Mouse (Mus musculus) forebrain, embryonic 14.5 days (tissue): ENCODE results near the gene Tyk2. TPM values are rescaled to one million over a fixed set of nuclear protein-coding genes. Genes with fewer than 3 reads are reported as not detected.

Experiments
- ATAC-seq: fragments of 200-750 bp; cut with Nextera tagmentation; 2 replicates; pipeline ENCODE4 v1.8.0; 2017; ENCODE audit warnings: mild to moderate bottlenecking, moderate library complexity
- DNase-seq: peaks from one replicate; pipeline ENCODE4 v3.0.0-alpha.2; 2015; ENCODE audit warnings: low spot score
- H3K27ac ChIP-seq: fragments of 300-500 bp; sonication (generic); 2 replicates; pipeline ENCODE4 v1.5.1; 2014; ENCODE audit warnings: low read depth, mild to moderate bottlenecking, control low read depth, low read length, moderate library complexity
- H3K27me3 ChIP-seq: fragments of 300-500 bp; sonication (generic); replicated peaks from 2 replicates; pipeline ENCODE4 v1.6.1; 2014; ENCODE audit warnings: low read length, control low read depth, mixed read lengths; ENCODE audit not compliant: control insufficient read depth, insufficient read depth
- H3K36me3 ChIP-seq: fragments of 300-500 bp; sonication (generic); 2 replicates; pipeline ENCODE4 v1.6.1; 2014; ENCODE audit warnings: low read length, control low read depth; ENCODE audit not compliant: control insufficient read depth, insufficient read depth
- H3K4me1 ChIP-seq: fragments of 300-500 bp; sonication (generic); 2 replicates; pipeline ENCODE4 v1.6.1; 2014; ENCODE audit warnings: antibody characterized with exemption, low read length, control low read depth; ENCODE audit not compliant: control insufficient read depth, insufficient read depth
- H3K4me2 ChIP-seq: fragments of 300-500 bp; sonication (generic); 2 replicates; pipeline ENCODE4 v1.6.1; 2014; ENCODE audit warnings: mild to moderate bottlenecking, control low read depth, low read length
- H3K4me3 ChIP-seq: fragments of 300-500 bp; sonication (generic); 2 replicates; pipeline ENCODE4 v1.5.1; 2014; ENCODE audit warnings: low read depth, low read length, control low read depth
- H3K9ac ChIP-seq: fragments of 300-500 bp; sonication (generic); 2 replicates; pipeline ENCODE4 v1.6.1; 2014; ENCODE audit warnings: mild to moderate bottlenecking, low read length, control low read depth, moderate library complexity
- H3K9me3 ChIP-seq: fragments of 300-500 bp; sonication (generic); replicated peaks from 2 replicates; pipeline ENCODE4 v1.6.1; 2016; ENCODE audit warnings: low read length, control low read depth, mixed read lengths; ENCODE audit not compliant: control insufficient read depth
- WGBS: fragments of 180-500 bp; shearing (Covaris S2); extraction: QIAGEN DNeasy Blood & Tissue Kit; methylation state at CpG from one replicate; pipeline ENCODE4 v1.1.7; 2014; 5-methylcytosine and 5-hydroxymethylcytosine counted together
- polyA plus RNA-seq: library from polyadenylated mRNA; unstranded; fragments of >200 nt; fragmentation: Nextera tagmentation; extraction: Ambion mirVana; gene quantifications from 2 replicates; pipeline ENCODE4 v1.2.1, GENCODE M21; 2014

The Tyk2 gene
- polyA plus RNA-seq, 1 experiment from 2014 or later, result 5.0 TPM

- Histone ChIP-seq H3K4me1 (no peaks in the 10 kb centered on the region), H3K4me2 (no peak overlapping the region), H3K4me3 (no peak overlapping the region), H3K36me3 (peaks cover 25% of the 10 kb centered on the region), H3K9me3 (no peaks in the 10 kb centered on the region), H3K27me3 (no peaks in the 10 kb centered on the region), H3K9ac (no peak overlapping the region), H3K27ac (no peak overlapping the region)
- no peak for DNase-seq
- ATAC-seq, result no peak
- 88% methylated on average over 9 of the region's 9 CpGs for WGBS
Observed at GRCm38 (mm10) chr9:21125502-21126258, 5.4 kb downstream of the Tyk2 start.

- DNase-seq, result no peak
- Histone ChIP-seq H3K36me3 (peaks cover 34% of the 10 kb centered on the region), H3K9ac (no peak overlapping the region), H3K27me3 (no peaks in the 10 kb centered on the region), H3K4me3 (no peak overlapping the region), H3K9me3 (no peaks in the 10 kb centered on the region), H3K4me2 (no peak overlapping the region), H3K27ac (no peak overlapping the region), H3K4me1 (no peaks in the 10 kb centered on the region)
- ATAC-seq, result no peak
- WGBS, result 83% methylated on average over 5 of the region's 5 CpGs
Observed at GRCm38 (mm10) chr9:21124837-21125236, 6.2 kb downstream of the Tyk2 start.

- 94% methylated on average over 16 of the region's 16 CpGs for WGBS
- DNase-seq, result no peak
- Histone ChIP-seq H3K4me1 (no peaks in the 10 kb centered on the region), H3K36me3 (peaks cover 31% of the 10 kb centered on the region), H3K9ac (no peak overlapping the region), H3K27me3 (no peaks in the 10 kb centered on the region), H3K4me3 (no peak overlapping the region), H3K4me2 (no peak overlapping the region), H3K9me3 (no peaks in the 10 kb centered on the region), H3K27ac (no peak overlapping the region)
- no peak for ATAC-seq
Observed at GRCm38 (mm10) chr9:21121483-21121882, 9.6 kb downstream of the Tyk2 start.

GRCm38 (mm10) chr9:21117073-21117472 lies 14.0 kb downstream of the Tyk2 start:
- ATAC-seq (no peak), DNase-seq (no peak)
- no peak overlapping the region for H3K4me3 ChIP-seq
- peaks cover 13% of the 10 kb centered on the region for H3K36me3 ChIP-seq
- no peaks in the 10 kb centered on the region for H3K9me3 ChIP-seq
- no peak overlapping the region for H3K9ac ChIP-seq
- H3K27ac ChIP-seq, result no peak overlapping the region
- H3K4me2 ChIP-seq, result no peak overlapping the region
- H3K4me1 ChIP-seq, result no peaks in the 10 kb centered on the region
- H3K27me3 ChIP-seq, result no peaks in the 10 kb centered on the region
- 81% methylated on average over 6 of the region's 6 CpGs for whole genome bisulfite sequencing

GRCm38 (mm10) chr9:21115105-21115504 lies 15.9 kb downstream of the Tyk2 start:
- H3K36me3 ChIP-seq, result peaks cover 4% of the 10 kb centered on the region
- no peak overlapping the region for H3K27ac ChIP-seq
- DNase-seq (no peak), ATAC-seq (no peak)
- H3K27me3 ChIP-seq, result no peaks in the 10 kb centered on the region
- no peaks in the 10 kb centered on the region for H3K9me3 ChIP-seq
- H3K4me2 ChIP-seq, result no peak overlapping the region
- no peak overlapping the region for H3K4me3 ChIP-seq
- H3K9ac ChIP-seq, result no peak overlapping the region
- 83% methylated on average over 8 of the region's 8 CpGs for WGBS
- H3K4me1 ChIP-seq, result no peaks in the 10 kb centered on the region

- ATAC-seq (no peak), DNase-seq (no peak)
- Histone ChIP-seq H3K4me3 (no peak overlapping the region), H3K9me3 (no peaks in the 10 kb centered on the region), H3K4me2 (no peak overlapping the region), H3K4me1 (no peaks in the 10 kb centered on the region), H3K27ac (no peak overlapping the region), H3K27me3 (no peaks in the 10 kb centered on the region), H3K36me3 (no peaks in the 10 kb centered on the region), H3K9ac (no peak overlapping the region)
- 88% methylated on average over 7 of the region's 7 CpGs for WGBS
Observed at GRCm38 (mm10) chr9:21114190-21114589, 16.9 kb downstream of the Tyk2 start.

- H3K9ac ChIP-seq, result no peak overlapping the region
- H3K4me2 ChIP-seq, result no peak overlapping the region
- no peak overlapping the region for H3K27ac ChIP-seq
- DNase-seq, result no peak
- H3K27me3 ChIP-seq, result no peaks in the 10 kb centered on the region
- no peak for ATAC-seq
- H3K4me3 ChIP-seq, result no peak overlapping the region
- no peaks in the 10 kb centered on the region for H3K4me1 ChIP-seq
- H3K36me3 ChIP-seq, result no peaks in the 10 kb centered on the region
- H3K9me3 ChIP-seq, result no peaks in the 10 kb centered on the region
- WGBS, result 91% methylated on average over 6 of the region's 6 CpGs
Observed at GRCm38 (mm10) chr9:21113751-21114150, 17.3 kb downstream of the Tyk2 start.

GRCm38 (mm10) chr9:21107607-21108237 lies 23.3 kb downstream of the Tyk2 start:
- H3K4me1 ChIP-seq, result no peaks in the 10 kb centered on the region
- H3K4me3 ChIP-seq, result no peak overlapping the region
- H3K4me2 ChIP-seq, result no peak overlapping the region
- H3K27me3 ChIP-seq, result no peaks in the 10 kb centered on the region
- DNase-seq, result no peak
- whole genome bisulfite sequencing, result 40% methylated on average over 23 of the region's 23 CpGs
- no peaks in the 10 kb centered on the region for H3K9me3 ChIP-seq
- no peak for ATAC-seq
- H3K27ac ChIP-seq, result no peak overlapping the region
- 0 out of 2 replicates have a peak, but pooled peaks cover 3% of the 10 kb centered on the region for H3K36me3 ChIP-seq
- H3K9ac ChIP-seq, result no peak overlapping the region
